Mouse (Mus musculus) mouse embryonic stem cell (cell line): ENCODE results near the gene Sema7a.

Experiments used
- in situ Hi-C, 2 experiments: fragments of 300-500 bp; cut with MboI; formaldehyde crosslinking; loops; 1 replicate in 1 of 2; 3 replicates in 1 of 2; pipeline ENCODE4 v1.14.3; 2019 to 2020; ENCODE audit warnings: low sequenced_read_pairs in 2 of 2, low pct_unique_long_range_greater_than_20kb in 1 of 2, mixed read lengths in 1 of 2; ENCODE audit not compliant: unreplicated experiment in 1 of 2

Gene Sema7a

GRCm38 (mm10) chr9:57937171-57937570 is 2.7 kb upstream of the Sema7a start:
- in situ Hi-C loops: loop anchor here in 1 of 2 experiments (5.0 kb wide), 1 partner anchor 55 kb away; no protein-coding TSS in a partner anchor

- in situ Hi-C loops: loop anchor here in 1 of 2 experiments (5.0 kb wide), 1 partner anchor 55 kb away; no protein-coding TSS in a partner anchor
Observed at GRCm38 (mm10) chr9:57937651-57938050, 2.3 kb upstream of the Sema7a start.

- in situ Hi-C loops: loop anchor here in 1 of 2 experiments (5.0 kb wide), 1 partner anchor 54 kb away; no protein-coding TSS in a partner anchor
Observed at GRCm38 (mm10) chr9:57938225-57939055, 1.5 kb upstream of the Sema7a start.

- in situ Hi-C loops: loop anchor here in 1 of 2 experiments (5.0 kb wide), 1 partner anchor 57 kb away; no protein-coding TSS in a partner anchor
Observed at GRCm38 (mm10) chr9:57940349-57940794, 460 bp downstream of the Sema7a start.

- in situ Hi-C loops: loop anchor here in 1 of 2 experiments (5.0 kb wide), 1 partner anchor 56 kb away; no protein-coding TSS in a partner anchor
Observed at GRCm38 (mm10) chr9:57940861-57941638, 1.1 kb downstream of the Sema7a start.

GRCm38 (mm10) chr9:57942039-57942438 is 2.1 kb downstream of the Sema7a start:
- in situ Hi-C loops: loop anchor here in 1 of 2 experiments (5.0 kb wide), 1 partner anchor 55 kb away; no protein-coding TSS in a partner anchor

- in situ Hi-C loops: loop anchor here in 1 of 2 experiments (5.0 kb wide), 1 partner anchor 54 kb away; no protein-coding TSS in a partner anchor
Observed at GRCm38 (mm10) chr9:57943067-57943466, 3.2 kb downstream of the Sema7a start.

GRCm38 (mm10) chr9:57944572-57944971 is 4.7 kb downstream of the Sema7a start:
- in situ Hi-C loops: loop anchor here in 1 of 2 experiments (5.0 kb wide), 1 partner anchor 53 kb away; no protein-coding TSS in a partner anchor

GRCm38 (mm10) chr9:57945771-57946616 is 6.1 kb downstream of the Sema7a start:
- in situ Hi-C loops: no loop called here

GRCm38 (mm10) chr9:57947381-57948030 is 7.6 kb downstream of the Sema7a start:
- in situ Hi-C loops: no loop called here

GRCm38 (mm10) chr9:57948333-57948931 is 8.5 kb downstream of the Sema7a start:
- in situ Hi-C loops: no loop called here

GRCm38 (mm10) chr9:57949102-57949704 is 9.3 kb downstream of the Sema7a start:
- in situ Hi-C loops: no loop called here

GRCm38 (mm10) chr9:57949879-57950278 is 10.0 kb downstream of the Sema7a start:
- in situ Hi-C loops: no loop called here

GRCm38 (mm10) chr9:57950519-57950918 is 10.6 kb downstream of the Sema7a start:
- in situ Hi-C loops: no loop called here

- in situ Hi-C loops: no loop called here
Observed at GRCm38 (mm10) chr9:57951993-57952392, 12.1 kb downstream of the Sema7a start.

- in situ Hi-C loops: no loop called here
Observed at GRCm38 (mm10) chr9:57954962-57955744, 15.2 kb downstream of the Sema7a start.
